Mouse (Mus musculus): ENCODE results near the gene Adamts18. TPM values are rescaled to one million over a fixed set of nuclear protein-coding genes. Genes with fewer than 3 reads are reported as not detected.

Adamts18 gene
- polyA plus RNA-seq, 1 experiment: 5.5 TPM

DNA sequence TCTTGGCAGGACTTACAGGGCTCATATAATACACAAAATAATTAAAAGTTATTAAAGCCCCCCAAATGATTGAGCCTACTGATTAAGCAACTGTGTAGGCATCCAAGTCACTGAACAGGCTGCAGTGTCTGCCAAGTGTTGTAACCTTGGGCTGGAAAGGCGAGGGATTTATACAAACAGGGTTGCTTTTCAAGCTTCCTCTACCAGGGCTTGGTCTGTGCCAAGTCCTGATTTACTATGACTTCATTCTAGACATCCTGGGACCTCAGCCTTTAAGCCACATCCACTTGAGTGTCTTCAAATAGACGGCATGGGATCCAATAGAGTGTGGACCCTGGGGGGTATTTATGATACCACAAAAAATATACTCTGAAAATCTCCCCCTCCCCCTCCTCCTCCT, 173.3 kb downstream of the Adamts18 start:
- TF ChIP-seq CTCF (IDR thresholded peaks at IDR 0.05; ENCODE audit: borderline replicate concordance, extremely low read depth, insufficient read depth, insufficient read length): no peak
- no peak for TF ChIP-seq POLR2A (IDR thresholded peaks at IDR 0.05; ENCODE audit: borderline replicate concordance, extremely low read depth, insufficient read depth, insufficient read length, poor library complexity, severe bottlenecking)
- DNase-seq (ENCODE audit: low read depth): peak; percentile 75

DNA sequence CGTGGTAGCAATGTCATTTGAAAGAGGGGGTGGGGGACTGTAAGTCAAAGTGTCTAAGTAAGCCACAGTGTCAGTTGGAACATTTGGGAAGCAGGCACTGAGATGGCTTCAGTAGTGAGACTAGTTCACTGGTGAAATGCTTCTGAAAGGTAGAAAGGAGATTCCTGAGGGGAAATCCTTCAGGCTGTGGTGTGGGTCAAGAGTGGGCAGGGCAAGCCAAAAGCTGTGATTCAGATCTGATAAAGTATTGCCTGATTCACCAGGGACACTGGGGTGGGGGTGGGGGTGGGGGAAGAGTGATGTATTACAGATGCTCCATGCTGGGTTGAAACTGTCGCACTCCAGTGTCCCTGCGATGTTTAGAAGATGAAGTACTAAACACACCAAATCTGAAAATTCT, 173.9 kb downstream of the Adamts18 start:
- no peak for TF ChIP-seq POLR2A (IDR thresholded peaks at IDR 0.05; ENCODE audit: borderline replicate concordance, extremely low read depth, insufficient read depth, insufficient read length, poor library complexity, severe bottlenecking)
- TF ChIP-seq CTCF (IDR thresholded peaks at IDR 0.05; ENCODE audit: borderline replicate concordance, extremely low read depth, insufficient read depth, insufficient read length): no peak

DNA sequence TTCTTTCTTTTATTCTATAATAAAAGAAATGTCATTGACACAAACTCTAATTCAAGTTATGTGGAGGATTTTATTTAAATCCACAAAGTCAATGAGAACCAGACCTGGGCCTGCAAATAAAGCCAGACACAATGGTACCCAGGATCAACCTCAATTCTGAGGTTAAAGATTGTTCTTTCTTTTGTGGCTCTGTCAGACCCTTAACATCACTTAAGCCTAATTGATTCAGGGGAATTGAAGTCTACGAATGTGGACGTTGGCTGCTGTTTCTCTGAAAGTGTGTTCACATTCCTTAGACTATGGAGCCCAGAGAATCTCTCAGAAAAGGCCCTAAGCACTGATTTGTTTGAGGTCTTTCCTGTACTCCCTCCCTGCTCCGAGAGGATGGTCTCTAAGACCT, 175.2 kb downstream of the Adamts18 start:
- DNase-seq (ENCODE audit: low read depth): peak; percentile 56
- TF ChIP-seq CTCF (IDR thresholded peaks at IDR 0.05; ENCODE audit: borderline replicate concordance, extremely low read depth, insufficient read depth, insufficient read length): no peak
- no peak for TF ChIP-seq POLR2A (IDR thresholded peaks at IDR 0.05; ENCODE audit: borderline replicate concordance, extremely low read depth, insufficient read depth, insufficient read length, poor library complexity, severe bottlenecking)

More for the DNA sequence above, 173.9 kb downstream of the Adamts18 start:
- no peak for DNase-seq (ENCODE audit: low read depth)

DNA sequence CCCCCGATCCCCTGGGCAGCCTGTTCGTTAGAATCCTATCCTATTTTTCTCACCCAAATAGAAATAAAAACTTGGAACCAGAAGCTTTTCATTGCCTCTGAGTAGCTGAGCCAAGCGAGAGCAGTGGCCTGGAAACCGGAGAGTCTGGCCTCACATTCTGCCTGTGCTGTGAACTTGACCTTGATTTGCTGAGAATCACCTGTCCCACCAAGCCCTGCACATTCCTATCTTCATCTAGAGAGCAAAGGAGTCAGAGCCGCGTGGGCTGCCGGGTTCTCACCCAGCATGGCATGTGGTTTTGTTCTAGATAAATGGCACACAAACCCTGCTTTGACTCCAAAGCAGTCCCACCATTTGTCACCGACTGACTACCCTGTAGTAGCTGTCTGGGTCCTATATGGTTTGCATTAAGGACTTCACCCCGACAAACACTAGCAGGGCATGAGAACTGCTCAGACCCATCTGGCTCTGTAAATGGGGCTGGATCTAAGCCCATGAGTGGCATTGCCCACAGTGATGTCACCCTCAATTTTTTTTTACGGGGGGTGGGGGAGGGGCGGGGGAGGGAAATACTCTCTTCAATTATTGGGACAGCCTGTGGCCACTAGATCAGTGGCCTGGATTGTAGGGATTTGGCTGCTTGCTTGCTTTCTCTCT, 175.8 kb downstream of the Adamts18 start:
- DNase-seq (ENCODE audit: low read depth): peak; percentile 82
- no peak for TF ChIP-seq CTCF (IDR thresholded peaks at IDR 0.05; ENCODE audit: borderline replicate concordance, extremely low read depth, insufficient read depth, insufficient read length)
- no peak for TF ChIP-seq POLR2A (IDR thresholded peaks at IDR 0.05; ENCODE audit: borderline replicate concordance, extremely low read depth, insufficient read depth, insufficient read length, poor library complexity, severe bottlenecking)

DNA sequence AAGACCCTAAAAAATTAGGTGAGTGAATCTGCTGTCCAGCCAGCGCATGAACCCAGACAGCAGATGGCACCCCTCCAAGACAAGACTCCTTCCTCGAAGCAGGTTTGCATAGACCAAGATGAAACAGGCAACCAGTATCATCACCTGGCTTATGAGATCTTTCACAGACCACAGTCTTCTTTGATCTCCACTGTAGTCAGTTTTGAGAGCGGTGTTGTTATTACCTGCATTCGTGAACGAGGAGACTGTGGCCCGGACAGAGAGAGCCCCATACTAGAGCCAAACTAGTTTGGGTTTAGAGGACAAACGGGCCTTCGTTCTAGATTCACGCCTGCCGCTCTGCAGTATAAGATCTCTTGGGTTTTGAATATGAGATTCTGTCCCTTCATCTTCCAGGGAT, 178.6 kb downstream of the Adamts18 start:
- TF ChIP-seq CTCF (IDR thresholded peaks at IDR 0.05; ENCODE audit: borderline replicate concordance, extremely low read depth, insufficient read depth, insufficient read length) (no peak), POLR2A (IDR thresholded peaks at IDR 0.05; ENCODE audit: borderline replicate concordance, extremely low read depth, insufficient read depth, insufficient read length, poor library complexity, severe bottlenecking) (no peak)
- DNase-seq (ENCODE audit: low read depth): no peak

DNA sequence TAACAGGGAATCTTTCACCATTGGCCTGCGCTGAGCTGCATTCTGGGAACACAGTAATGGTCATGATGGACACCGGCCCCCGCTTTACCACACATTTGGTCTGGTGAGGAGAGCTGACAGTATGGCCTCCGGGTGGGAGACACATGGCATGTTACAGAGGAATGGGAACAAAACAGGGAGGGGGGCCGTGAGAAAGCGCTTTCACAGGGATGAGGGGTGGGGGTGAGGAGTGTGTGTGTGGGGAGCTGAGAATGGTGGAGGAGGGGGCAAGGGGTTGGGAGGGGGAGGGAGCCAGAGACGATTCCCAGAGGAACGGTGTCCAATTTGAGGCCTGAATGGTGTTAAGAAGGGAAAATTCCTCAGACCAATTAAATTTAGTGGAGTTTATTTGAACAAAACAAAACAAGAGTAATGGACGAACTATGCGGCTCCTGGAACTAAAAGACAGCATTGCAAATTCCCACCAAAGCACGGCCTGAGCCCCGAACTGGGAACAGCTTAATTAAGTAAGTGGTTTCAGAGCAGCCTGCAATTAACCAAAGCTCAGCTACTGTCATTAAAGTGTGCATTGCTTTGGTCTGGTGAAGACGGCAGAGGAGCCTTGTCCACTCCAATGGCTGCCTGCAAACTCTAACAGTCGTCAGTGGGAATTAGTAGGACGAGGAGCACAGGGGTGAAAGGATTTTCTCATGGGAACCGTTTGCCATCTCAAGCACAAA, 181.7 kb downstream of the Adamts18 start:
- DNase-seq (ENCODE audit: low read depth): peak; percentile 91
- no peak for TF ChIP-seq POLR2A (IDR thresholded peaks at IDR 0.05; ENCODE audit: borderline replicate concordance, extremely low read depth, insufficient read depth, insufficient read length, poor library complexity, severe bottlenecking)
- no peak for TF ChIP-seq CTCF (IDR thresholded peaks at IDR 0.05; ENCODE audit: borderline replicate concordance, extremely low read depth, insufficient read depth, insufficient read length)

DNA sequence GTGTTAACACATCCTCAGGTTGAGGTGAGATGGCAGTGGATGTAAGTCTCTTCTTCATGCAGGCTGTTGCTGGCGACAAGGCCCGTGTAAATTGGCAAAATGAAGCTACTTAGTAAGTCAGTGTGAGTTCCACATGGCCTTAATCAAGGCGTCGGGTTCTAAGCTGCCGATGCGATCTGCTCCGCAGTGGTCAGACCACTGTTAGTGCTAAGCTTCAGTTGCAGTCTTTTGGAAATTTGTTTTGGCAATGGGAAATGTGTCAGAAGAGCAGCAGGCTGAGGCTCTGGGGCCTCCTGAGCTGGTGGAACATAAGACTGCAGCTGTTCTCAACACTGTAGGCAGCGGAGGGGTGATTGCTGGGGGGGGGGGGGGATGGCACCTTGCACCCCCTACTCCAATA, 182.6 kb downstream of the Adamts18 start:
- TF ChIP-seq POLR2A (IDR thresholded peaks at IDR 0.05; ENCODE audit: borderline replicate concordance, extremely low read depth, insufficient read depth, insufficient read length, poor library complexity, severe bottlenecking): no peak
- TF ChIP-seq CTCF (IDR thresholded peaks at IDR 0.05; ENCODE audit: borderline replicate concordance, extremely low read depth, insufficient read depth, insufficient read length): no peak
- peak; percentile 81 for DNase-seq (ENCODE audit: low read depth)

DNA sequence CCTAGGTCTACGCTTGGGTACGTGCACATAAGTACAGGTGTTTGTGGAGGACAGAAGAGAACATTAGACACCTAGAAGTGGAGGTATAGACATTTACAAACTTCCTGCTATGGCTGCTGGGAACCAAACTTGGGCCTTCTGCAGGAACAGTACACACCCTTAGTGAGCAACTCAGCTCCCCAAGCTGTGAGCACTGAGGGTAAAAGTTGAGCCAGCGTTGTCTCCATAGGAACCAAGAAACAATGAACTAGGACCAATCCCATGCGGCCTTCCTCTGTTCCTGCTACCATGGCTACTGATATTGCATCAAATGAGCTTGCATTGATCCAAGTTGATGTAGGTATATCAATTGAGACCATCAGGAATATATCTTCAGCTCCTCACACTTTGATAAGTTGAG, 183.5 kb downstream of the Adamts18 start:
- DNase-seq (ENCODE audit: low read depth): peak; percentile 63

DNA sequence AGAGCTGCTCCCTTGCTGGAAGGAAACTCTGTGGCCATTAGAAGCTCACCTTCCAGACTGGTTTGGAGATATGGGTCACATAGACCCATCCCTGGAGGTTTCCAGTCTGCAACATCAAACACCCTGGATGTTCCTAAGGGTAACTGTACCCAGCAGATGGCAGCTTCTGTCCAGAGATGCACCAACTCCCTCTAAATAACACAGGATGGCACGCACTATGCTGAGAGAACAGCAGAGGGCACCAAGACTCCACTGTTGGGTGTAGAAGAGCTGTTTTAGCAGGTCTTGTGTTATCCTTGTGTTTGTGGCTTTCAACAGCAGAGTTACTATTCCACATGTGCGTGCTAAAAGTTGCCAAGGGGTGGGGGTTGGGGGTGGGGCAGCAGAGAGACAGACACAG, 184.0 kb downstream of the Adamts18 start:
- TF ChIP-seq CTCF (IDR thresholded peaks at IDR 0.05; ENCODE audit: borderline replicate concordance, extremely low read depth, insufficient read depth, insufficient read length) (peak; percentile 95), POLR2A (IDR thresholded peaks at IDR 0.05; ENCODE audit: borderline replicate concordance, extremely low read depth, insufficient read depth, insufficient read length, poor library complexity, severe bottlenecking) (no peak)
- peak; percentile 95 for DNase-seq (ENCODE audit: low read depth)

More for the DNA sequence above, 183.5 kb downstream of the Adamts18 start:
- TF ChIP-seq CTCF (IDR thresholded peaks at IDR 0.05; ENCODE audit: borderline replicate concordance, extremely low read depth, insufficient read depth, insufficient read length): no peak
- TF ChIP-seq POLR2A (IDR thresholded peaks at IDR 0.05; ENCODE audit: borderline replicate concordance, extremely low read depth, insufficient read depth, insufficient read length, poor library complexity, severe bottlenecking): no peak

DNA sequence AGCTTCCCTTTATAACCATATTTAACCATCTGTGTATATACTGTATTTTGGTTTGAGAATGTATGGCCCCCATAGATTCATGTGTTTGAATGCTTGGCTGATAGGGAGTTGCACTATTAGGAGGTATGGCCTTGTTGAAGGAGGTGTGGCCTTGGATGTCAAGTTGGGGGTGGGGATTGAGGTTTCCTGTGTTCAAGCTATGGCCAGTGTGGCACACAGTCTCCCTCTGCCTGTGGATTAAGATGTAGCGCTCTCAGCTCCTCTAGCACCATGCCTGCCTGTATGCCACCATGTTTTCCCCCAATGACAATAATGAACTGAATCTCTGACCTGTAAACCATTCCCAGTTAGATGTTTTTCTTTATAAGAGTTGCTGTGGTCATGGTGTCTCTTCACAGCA, 188.4 kb downstream of the Adamts18 start:
- no peak for DNase-seq (ENCODE audit: low read depth)
- no peak for TF ChIP-seq POLR2A (IDR thresholded peaks at IDR 0.05; ENCODE audit: borderline replicate concordance, extremely low read depth, insufficient read depth, insufficient read length, poor library complexity, severe bottlenecking)
- no peak for TF ChIP-seq CTCF (IDR thresholded peaks at IDR 0.05; ENCODE audit: borderline replicate concordance, extremely low read depth, insufficient read depth, insufficient read length)

DNA sequence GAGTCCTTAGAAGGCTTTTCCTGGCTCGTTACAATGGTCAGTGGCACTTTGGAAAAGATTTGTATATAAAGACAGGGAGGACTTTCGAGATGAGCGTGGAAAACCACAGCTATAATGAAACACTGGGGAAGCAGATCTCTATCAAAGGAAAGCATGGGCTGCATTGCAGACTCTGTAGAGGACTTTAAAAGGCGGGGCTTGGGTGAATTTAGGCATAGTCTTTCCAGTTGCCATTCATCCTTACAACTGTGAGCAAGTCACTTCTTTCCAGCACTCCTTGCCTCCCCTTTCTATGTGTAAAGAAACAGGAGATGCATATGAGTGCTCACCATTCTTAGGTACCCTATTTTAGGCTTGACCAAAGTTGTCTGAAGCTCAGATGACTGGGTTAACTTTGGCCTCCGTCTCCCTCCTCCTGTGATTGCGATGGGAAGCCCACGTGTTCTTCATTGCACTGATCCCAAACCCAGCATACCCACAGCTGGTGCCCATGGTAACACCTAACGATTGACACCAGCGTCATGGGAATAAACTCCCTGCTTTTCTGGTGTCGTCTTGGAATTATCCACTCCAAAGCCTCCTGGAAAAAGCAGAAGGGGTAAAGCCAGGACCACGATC, 191.7 kb downstream of the Adamts18 start:
- no peak for DNase-seq (ENCODE audit: low read depth)
- no peak for TF ChIP-seq POLR2A (IDR thresholded peaks at IDR 0.05; ENCODE audit: borderline replicate concordance, extremely low read depth, insufficient read depth, insufficient read length, poor library complexity, severe bottlenecking)
- TF ChIP-seq CTCF (IDR thresholded peaks at IDR 0.05; ENCODE audit: borderline replicate concordance, extremely low read depth, insufficient read depth, insufficient read length): no peak
